Mouse (Mus musculus) adipocyte (in vitro differentiated cells): Measurements from ENCODE around the gene Krt86.

Source experiments
- DNase-seq: peaks from one replicate; pipeline ENCODE4 v3.0.0-alpha.2; 2016; ENCODE audit warnings: low spot score

The Krt86 gene

DNA sequence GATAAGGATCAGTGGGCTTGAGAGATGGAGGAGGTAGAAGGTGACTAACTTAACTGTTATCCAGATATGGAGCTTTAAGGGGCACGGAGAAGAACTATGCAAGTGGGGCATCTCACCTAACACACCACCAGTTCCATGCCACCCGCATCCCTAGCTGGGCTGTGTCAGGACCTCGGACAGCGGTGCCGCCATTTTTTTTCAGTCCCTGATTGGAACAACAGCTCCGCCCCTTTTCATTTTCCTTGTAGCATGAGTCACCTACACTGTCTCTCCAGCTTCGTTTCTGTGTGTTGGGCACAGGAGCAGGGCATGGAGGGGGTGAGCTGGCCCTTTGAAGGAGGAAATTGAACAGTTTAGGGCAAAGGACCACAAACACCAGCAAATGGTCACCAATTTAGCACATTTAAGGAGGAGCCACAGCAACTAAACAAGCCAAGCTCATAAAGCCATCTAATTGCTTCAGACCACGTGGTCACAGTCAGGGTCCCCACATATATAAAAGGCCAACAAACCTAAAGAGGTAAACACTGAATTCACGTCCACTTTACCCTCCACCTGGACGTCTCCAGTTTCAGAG, at the start of gene Krt86:
Gene Krt86 (plus strand): TSS at position 527 of the 577 bp plus-strand sequence.
- DNase-seq: peak; percentile 70

DNA sequence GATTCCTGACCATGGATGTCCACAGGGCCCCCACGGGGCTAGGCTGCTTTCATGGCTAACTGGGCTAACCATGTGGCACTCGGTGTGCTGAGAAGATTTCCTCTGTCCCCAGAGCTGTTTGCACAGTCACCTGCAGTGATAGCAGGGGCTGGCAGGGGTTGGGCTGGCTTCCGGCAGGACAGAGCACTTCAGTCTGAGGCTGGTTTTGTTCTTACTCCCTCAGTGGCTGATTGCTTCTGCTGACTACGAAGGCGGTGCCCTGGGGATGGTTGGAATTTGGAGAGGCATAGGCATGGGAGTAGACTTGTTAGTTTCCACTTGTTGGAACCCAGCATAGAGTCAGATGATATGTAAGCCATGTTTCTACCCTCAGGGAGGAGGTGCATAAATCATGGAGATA, 48.4 kb upstream of the Krt86 start:
- no peak for DNase-seq

DNA sequence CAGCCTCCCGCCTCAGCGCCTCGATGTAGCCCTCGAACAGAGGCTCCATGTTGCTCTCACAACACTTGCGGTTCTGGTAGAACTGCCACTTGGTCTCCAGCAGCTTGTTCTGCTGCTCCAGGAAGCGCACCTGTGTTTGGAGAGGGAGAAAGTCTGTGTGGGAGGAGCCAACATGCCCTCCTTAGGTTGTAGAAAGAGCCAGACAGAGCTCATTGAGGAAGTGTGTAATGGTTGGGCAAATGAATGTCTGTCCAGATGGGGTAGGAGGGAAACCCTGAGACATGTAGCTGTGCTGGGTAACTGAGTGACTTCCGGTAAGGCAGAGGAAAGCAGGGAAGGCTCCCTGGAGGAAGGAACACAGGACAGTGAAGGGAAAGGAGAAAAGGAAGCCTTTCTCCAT, 36.7 kb upstream of the Krt86 start:
- no peak for DNase-seq

DNA sequence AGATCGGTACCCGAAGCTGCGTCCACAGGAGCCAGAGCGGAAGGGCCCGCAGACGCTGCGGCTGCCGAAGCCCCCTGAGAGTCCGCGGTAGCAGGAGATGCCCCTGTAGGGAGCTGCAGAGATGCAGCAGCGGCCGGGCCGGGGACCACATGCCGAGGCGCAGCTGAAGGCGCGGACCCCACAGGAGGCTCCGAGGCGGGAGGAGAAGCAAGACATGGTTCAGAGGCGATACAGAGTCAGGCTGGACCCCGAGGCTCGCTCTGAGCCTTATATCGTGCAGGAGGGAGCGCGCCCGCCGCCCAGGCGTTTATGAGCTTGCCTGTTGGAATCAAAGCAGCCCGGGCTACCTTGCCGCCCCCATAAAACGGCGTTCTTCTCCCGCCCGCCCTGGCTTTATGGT, 34.7 kb upstream of the Krt86 start, which contains the start of gene Krt87:
Gene Krt87 (minus strand): TSS at position 250 of the 400 bp plus-strand sequence.
- DNase-seq: no peak

DNA sequence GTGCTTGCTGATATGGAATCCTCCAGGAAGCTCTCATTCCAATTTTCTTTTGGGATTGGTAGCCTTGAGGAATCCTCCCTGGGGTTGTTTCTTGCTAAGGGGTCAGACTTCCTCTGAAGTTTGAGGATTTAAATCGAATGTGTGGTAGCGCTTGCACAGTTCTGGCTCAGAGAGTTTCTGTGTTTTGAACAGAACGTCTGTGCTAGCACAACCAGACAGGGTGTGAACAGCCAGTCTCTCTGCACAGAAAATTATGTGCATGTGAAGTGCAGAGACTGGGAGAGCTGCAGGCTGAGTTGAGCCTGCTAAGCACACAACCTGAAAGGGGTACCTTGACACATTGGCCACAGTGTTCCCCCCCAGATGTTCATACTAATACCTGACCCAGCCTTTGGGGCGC, 32.4 kb upstream of the Krt86 start:
- no peak for DNase-seq

DNA sequence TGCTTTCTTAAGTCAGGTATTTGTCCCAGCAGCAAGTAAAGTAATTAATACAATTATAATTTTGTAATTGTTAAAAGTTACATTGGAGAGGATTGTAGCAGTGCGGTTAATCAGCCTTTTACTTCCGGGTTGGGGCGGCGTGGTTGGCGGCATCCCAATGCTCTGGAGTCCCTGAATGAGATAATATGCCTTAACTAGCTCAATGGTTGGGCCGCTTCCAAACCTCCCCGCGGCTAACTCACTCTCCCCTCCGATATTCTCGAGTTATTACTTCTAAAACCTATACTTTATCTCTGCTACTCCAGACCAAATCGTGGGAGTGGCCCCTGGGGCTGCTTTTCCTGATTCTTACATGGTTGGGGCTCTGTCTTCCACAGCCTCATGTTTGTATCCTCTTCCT, 26.7 kb upstream of the Krt86 start:
- DNase-seq: no peak

DNA sequence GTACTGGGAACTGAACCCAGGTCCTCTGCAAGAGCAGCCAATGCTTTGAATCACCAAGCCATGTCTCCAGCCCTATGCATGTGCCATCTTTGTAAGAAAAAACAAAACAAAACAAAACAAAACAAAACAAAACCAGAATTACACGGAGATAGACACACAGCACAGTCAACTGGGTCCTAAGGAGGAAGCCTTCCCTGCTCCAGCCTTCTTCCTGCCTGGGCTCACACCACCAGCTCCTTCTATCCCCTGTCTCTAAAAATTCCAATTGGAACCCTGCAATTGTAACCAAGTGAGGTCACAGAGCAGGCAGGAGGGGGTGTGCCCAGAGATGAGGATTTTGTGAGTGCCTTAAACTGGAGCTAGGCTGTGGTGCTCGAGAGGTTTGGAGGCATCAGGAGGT, 25.8 kb upstream of the Krt86 start, which contains the start of gene Krt88:
Gene Krt88 (plus strand): TSS at position 301 of the 400 bp plus-strand sequence.
- DNase-seq: no peak

DNA sequence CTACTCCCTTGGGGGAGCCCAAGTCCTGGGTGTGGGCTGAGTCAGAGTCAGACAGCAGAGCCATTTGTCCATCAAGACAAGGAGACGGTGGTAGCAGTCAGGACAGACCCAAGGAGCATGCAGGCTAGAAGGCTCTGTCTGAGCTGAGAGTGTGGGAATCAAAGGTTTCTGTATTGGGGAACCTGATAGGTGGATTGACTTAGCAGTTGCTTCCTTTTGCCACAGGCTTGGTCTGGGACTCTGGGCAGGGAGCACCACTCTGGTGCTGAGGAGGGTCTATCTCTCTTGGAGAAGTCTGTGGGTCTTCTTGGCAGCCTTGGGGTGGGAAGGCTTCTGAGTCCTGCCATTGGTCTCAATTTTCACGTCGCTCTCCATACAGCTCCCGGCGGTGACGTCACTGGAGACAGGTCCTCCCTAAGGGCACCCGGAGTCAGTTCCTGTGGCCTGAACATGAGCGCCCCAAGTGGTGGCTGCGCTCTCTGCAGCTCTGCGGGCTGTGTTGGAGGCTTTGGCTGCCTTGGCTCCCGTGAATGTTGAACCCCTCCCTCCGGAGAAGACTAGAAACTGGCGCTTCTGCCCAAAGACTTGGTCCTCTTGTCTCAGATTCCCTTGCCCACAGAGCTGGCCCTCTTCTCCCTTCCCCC, 20.1 kb upstream of the Krt86 start:
- DNase-seq: no peak

DNA sequence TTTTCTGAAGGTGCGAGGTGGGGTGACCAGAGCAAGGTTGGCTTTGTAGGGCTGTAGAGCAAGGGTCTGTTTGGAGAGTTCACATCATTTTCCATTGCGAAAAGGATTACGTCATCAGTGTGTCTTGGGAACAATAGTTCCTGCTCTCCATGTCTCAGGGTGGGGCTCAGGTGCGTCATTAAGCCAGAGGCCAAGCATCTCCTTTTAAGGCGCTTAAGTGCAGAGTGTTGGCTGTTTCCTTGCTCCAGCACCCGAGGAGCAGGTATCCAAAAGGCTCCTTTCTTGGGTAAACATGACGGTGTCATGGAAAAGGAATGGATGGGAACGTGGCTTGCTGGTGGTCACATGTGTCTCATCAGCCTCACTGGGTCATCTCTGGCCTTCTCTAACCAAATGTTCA, 18.5 kb upstream of the Krt86 start:
- DNase-seq: no peak

DNA sequence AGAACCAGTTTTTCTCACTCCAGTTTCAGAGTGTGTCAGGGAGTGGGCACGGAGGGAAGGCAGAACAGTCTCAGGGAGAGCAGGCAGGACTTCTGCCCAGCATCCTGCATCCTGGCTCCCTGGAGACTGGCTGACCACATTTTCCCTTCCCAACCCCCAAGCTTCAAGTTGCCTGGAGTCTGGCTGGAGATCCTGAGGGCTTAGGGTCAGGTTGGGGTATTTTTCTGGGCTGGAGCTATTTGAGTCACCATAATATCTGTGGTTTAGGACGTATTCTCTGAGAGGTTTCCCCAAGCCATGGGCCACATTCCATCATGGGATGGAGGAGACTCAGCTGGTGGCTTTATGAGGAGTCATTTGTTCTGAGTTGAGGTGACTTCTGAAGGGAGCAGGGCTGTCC, 18.0 kb upstream of the Krt86 start:
- DNase-seq: no peak

DNA sequence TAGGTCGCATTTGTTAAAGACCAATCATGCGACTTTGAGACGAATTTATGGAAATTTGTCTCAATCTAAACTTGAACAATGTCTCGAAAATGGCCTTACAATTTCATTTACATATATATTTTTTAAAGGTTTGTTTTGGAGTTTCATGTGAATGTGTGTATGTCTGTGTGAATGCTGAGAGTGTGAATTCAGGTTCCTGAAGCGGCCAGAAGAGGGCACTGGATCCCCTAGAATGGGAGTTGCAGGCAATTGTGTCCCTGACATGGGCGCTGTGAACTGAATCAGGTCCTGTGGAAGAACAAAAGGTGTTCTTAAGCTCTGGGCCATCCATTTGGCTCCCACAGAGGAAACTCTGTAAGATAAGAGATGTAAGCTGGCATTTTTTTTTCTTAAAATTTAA, 17.4 kb upstream of the Krt86 start:
- DNase-seq: no peak

DNA sequence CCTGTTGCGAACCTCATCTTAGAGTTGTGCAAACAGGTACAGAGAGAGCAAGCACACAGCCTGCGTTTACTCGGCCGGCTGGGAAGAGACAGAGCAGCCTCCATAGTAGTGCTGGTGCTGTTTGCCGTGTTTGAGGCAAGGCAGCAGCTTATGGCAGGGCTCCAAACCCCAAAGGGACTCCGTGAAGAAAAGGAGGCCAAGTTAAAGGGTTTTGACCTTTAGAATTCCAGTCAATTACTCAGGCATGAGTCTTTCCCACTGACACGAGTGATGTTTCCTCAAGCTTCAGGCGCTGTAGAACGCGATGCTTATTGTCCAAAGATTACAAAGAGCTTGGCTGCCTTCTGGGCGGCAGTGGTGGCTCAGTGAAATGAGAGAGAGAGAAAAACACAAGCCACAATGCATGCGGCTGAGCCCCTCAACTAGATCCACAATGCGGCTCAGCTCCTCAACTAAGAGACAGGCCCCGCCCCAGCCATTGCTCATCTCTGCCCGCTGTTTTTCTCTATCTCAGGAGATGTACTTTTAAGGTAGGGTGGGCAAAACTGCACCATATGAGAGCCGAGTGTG, 14.8 kb upstream of the Krt86 start:
- DNase-seq: peak; percentile 76

DNA sequence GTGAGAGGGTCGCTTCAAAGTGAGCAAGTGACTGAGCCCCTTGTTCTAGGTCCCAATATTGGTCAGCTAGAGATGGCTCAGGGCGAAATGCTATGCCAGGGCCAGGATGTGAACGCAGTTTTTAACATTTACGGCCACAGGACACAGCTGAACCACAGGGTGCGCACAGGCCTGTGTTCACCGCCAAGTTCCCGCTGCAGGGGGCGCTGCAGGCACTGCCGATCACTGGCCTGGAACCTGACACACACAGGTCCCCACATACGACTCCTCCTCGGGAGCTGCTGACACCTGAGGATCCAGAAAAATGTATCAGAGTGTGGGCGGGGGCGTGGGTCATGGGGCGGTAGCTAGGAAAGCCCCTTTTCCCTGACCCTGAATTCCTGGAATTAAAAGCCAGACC, 14.0 kb upstream of the Krt86 start:
- no peak for DNase-seq

DNA sequence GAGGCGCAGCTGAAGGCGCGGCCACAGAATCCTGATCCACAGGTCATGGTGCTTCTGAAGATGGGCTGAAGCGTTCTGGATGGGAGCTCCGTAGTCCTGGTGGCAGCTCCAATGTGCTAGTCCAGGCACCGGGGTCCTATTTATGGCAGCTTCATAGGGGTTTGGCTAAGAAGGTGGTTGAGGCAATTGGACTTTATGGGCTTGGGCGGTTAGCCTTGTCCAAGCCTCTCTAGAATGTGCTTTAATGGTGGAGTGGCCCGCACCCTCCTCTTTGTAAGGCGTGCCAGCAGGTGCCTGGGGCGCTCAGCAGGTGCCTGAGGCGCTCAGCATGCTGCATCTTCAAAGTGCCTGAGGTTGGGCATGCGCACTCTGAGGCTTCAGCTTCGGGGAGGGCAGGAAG, 9.6 kb upstream of the Krt86 start, which contains the start of gene Krt81:
Gene Krt81 (minus strand): TSS at position 101 of the 400 bp plus-strand sequence.
- no peak for DNase-seq

DNA sequence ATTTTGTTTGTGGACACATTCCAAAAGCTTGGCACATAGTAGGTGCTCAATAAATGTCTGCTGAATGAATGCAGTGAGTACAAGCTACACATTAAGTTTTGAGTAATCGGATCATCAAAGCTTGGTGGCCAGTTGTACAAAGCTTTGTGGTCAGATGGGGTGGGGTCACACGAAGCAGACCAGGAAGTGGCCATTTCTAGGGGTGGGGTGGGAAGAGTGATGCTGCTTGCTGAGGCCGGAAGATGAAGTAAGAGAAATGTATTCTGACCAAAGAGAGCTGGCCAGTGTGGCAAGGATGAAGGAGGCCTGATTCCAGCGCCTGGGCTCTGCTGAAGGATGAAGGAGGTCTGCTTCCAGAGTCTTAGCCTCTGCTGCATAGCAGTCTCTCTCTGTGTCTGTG, 4.2 kb upstream of the Krt86 start:
- DNase-seq: no peak

DNA sequence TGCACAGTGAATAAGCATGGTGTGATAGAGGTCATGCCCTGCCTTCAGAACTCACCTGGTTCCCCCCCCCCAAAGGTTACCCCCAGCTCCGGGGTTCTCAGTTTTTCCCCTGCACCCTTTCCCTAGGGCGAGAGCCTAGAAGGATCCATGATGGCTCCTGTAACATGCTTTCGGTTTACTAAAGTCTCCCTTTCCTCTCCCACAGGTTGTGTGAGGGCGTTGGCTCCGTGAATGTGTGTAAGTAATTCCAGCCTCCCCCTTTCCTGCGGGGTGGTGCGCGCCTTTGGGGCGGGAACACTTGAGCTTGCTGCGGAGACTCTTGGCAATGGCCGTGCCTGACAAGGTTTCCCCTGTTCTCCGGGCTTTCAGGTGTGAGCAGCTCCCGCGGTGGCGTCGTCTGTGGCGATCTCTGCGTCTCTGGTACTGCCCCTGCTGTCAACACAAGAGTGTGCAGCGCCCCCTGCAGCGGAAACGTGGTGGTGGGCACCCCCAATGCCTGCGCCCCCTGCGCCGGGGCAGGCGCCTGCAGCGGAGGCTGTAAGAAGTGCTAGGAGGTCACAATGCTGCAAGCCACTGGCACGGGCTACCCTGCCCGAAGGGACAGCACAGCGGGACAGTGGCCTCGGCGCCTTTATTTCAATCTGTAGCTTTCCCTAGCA, 5.9 kb downstream of the Krt86 start:
- no peak for DNase-seq

DNA sequence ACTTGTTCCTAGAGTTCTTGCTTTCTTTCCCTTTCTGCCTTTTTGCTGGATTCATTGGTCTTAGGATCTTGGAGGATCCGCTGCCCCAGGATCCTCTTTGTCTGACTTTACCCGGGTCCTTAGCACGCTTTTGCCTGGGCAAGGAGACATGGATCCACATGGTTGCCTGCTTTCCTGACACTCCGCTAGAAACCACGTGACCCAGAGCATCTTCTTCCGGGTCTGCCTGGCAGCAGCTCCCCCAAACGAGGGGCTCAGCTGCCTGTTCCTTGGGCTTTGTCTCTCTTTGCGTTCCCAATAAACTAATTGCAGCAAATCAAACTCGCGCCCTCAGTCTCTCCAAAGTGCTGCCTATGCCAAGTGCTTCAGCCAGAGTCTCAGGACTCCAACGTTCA, 6.4 kb downstream of the Krt86 start:
- DNase-seq: no peak

DNA sequence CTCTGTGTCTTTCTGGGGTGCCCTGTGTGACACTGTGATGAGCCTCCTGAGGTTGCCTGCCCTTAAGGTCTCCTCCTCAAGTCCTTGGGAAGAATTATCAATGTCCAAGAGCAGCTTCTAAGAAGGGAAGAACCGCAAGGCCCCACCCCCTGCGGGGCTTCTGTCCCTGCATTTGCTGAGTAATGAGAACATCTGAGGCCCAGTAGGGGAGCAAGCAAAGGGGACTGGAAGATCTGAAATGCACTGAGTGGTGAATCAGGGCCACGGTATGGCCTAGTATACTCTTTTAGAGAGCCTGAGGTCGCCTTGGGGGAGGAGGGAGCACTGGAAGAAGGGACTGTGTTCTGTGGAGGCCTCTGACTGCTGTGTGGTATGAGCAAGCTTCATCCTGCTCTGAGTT, 8.8 kb downstream of the Krt86 start:
- DNase-seq: no peak

DNA sequence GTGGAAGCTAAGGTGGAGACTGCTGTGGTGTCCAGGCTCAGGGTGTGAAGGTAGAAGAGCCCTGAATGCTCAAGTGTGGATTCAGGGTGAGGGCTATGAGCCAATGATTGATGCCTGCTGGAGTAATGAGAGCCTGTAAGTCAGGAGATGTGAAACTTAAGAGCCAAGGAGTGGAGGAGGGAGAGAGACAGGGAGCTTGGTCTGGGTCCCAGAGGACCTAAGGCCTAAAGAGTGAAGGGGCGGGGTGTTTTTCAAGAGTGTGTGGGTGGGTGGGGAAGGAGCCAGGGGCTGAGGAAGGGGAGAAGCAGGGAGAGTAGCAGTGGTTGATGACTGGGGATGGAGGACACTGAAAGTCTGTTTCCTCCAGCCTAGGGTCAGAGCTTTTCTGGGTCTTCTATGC, 10.4 kb downstream of the Krt86 start:
- DNase-seq: no peak

DNA sequence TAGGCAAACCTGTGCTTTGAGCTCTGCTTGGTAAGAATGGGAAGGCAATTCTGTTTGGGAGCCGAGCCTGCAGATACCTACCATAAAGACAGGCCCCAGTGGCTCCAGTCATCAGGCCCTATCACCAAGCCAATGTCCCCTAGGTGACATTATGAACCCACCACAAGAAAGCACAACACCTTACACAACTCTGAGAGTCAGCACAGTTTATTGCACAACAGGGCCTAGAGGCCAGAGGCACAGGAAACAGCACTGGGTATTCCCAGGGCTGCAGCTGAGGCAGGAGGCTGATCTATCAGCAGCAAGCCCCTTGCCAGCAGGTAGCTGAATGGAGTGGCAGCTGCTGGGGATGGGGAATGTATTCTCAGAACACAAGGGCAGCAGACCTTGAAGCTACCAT, 11.7 kb downstream of the Krt86 start:
- DNase-seq: peak; percentile 15

DNA sequence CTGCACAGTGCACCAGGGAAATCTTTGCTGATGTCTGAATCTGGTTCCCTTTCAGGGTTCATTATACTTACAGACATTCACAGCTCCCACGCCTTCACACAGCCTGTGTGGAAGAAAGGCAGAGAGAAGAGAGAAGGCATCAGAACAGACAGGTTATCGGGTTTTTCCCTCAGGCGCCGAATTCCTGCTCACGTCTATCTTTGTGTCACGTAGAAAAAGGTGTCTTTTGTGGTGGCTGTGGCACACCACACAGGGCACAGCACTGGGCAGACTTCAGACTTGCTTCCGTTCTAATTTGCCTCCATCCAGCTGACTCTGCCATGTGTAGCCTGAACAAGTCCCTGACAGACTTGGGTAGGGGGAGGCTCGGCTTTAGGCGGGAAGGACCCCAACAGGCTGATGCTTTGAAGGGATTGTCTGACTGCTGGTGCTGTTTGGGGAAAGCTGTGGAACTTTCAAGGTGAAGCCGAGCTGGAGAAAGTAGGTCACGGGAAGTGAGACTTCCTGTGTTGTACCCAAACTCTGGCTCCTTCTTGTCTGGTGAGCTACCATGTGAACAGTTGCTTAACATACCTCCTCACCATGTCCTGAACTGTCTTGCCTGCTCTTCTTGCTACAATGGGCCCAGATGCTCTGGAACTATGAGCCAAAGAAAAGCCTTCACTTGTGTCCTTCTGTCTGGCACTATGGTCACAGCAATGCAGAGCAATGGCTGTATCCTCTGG, 12.8 kb downstream of the Krt86 start:
- DNase-seq: no peak

DNA sequence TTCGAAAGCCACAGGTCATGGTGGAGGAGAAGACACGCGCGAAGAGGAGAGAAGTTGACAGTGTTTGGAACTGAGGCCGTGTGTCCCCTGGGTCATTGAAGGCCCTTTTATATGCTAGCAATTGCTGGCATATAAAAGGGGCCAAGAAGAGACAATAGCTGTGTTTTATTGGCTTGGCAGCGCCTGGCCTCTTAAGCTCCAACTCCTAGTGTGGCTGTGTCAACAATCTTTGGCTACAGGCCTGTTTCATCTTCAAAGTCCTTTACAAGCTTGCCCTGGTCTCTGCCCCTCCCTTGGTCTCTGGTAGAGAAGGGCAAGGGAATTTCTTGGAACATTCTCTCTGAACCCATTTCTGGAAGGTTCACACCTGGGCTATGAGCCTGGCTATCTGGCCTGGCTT, 18.2 kb downstream of the Krt86 start, which contains the start of gene Krt83:
Gene Krt83 (minus strand): TSS at position 82 of the 400 bp plus-strand sequence.
- no peak for DNase-seq
